Mouse (Mus musculus) cerebellum, adult 11 months (tissue): ENCODE results near the gene Sfxn1.

ENCODE experiments used
- DNase-seq: peaks from one replicate; pipeline ENCODE4 v3.0.0; 2022

Gene Sfxn1

GRCm38 (mm10) chr13:54077470-54078174 lies 6.0 kb downstream of the Sfxn1 start:
- DNase-seq = no peak

DNA sequence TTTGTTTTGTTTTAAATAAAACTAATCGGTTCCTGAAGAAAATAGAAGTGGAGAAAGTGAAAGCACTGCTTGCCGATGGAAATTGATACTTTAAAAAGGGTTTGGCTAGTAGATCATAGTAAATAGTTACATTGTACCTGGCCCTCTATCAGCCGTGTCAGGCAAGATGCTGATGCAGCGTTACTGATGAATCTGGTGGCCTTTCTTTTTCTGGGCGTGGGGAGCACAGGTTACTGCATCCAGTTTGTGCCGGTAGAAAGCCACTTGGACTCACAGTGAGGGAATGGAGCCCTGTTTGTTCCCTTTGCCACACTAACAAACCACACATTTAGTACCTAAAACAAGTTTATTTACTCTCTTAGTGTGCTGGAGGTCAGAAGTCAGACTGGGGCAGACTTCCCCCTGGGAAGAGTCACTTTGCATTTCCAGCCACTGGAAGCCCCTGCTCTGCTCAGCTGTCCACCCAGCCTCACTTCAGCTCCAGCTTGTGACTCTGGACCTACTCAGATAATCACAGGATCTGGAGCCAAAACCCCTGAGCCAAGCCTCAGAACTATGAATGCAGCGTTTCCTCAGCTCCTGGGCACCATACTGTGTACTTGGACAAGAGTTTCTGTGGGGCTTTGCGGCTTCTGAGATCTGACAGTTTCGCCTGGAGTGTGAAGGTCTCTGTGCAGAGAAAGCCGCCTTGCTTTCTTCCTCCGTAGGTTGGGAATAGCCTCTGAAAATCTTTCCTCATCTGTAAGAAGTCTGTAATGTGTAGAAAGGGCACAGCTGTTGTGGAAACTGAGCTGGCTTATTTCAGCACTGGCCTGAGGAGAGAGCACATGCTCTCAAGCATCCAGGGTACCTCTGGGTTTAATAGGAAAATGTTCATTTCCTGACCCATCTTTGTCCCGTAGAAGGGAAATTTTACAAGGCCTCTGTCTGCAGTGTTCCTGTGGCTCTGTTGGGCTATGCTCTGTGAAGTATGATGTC lies 8.4 kb downstream of the Sfxn1 start:
- DNase-seq = no peak

DNA sequence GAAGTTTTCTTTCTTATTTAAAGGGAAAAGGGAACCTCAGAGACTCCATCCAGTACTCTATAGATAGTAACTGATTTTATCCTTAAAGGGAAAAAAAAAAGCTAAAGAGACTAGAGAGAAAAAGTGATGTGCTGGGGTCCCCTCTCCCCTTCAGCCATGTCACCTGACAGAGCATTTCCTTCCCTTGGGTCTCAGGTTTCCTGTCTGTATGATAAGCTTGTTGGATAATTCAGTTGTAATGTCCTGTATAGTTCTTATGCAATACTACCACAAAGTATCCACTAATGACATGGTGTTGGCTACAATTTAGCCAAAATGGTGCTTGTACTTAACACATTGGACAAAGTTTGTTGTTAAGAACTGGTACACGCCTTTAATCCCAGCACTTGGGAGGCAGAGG lies 9.1 kb downstream of the Sfxn1 start:
- DNase-seq = no peak

GRCm38 (mm10) chr13:54082946-54083345 lies 11.3 kb downstream of the Sfxn1 start:
- DNase-seq = no peak

DNA sequence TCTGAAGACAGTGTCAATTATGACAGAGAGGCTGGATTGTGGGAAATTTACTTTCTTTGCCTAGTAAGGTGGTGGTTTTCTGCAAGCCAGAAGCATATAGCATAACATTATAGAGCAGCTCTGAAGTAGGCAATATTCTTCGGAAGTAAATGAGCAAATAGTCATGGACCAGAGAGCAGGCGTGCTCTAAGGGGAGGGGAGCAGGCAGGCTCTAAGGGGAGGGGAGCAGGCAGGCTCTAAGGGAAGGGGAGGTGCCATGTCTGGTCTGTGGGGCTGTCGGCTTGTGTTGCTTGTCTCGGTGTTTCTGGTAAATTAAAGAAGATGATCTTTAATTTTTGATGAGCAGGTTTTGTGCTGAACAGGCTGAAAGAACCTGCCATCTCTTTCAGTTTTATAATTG lies 12.5 kb downstream of the Sfxn1 start:
- DNase-seq = no peak

DNA sequence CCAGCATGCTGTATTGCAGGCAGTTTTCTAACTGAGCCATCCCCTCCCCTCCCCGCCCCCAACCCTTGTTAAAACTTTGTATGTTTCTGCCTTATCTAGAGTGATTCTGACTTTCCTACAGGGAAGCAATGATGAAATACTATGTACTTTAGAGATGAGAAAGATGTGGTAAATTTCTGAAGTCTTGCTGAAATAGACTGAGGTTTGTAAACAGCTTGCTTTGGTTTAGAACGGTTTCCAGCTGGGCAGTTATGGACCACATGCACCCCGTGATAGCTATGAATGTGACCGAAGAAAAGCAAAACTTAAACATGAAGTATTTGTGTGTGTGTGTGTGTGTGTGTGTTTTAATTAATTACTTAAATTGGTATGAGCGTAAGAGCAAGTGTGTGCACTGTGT lies 13.2 kb downstream of the Sfxn1 start:
- DNase-seq = no peak

- no peak for DNase-seq
Observed at GRCm38 (mm10) chr13:54085266-54085665, 13.6 kb downstream of the Sfxn1 start.

DNA sequence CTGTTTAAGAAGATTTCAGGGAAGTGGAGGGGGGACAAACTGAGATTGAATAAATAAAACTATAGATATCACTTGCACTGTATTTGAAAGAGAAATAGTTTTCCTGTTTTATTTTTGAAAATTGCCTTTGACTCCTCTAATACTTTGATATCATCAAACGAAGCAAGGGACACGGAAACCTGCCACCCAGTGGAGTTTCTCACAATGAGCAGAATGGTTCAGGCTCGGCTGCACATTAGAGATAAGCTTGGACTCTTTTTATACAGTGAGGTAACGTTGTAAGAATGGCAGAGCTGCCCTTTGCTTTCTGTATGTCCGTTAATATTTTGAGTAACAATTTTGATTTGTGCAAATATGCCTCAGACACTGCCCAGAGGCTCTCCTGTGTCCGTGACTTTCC lies 20.1 kb downstream of the Sfxn1 start:
- no peak for DNase-seq

- no peak for DNase-seq
Observed at GRCm38 (mm10) chr13:54094349-54094748, 22.7 kb downstream of the Sfxn1 start.

GRCm38 (mm10) chr13:54094963-54095362 lies 23.3 kb downstream of the Sfxn1 start:
- DNase-seq = no peak

DNA sequence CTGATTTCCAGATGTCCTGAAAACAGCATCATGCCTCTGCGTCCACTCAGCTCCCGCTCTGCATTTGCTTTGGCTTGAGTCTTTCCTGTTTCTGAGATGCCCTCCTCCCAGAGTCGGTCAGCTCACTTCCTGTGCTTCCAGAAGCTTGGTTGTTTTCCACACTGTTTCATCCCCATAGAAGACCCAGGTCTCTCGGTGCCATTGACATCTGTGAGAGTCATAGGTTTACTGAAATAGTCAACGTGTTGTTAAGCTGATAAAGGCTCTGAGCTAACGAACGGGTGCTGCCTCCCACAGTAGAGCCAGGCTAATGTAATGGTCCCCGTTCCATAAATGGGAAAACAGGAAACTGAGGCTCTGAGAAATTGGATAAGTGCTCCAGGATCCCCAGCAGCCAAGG lies 24.1 kb downstream of the Sfxn1 start:
- DNase-seq = no peak

DNA sequence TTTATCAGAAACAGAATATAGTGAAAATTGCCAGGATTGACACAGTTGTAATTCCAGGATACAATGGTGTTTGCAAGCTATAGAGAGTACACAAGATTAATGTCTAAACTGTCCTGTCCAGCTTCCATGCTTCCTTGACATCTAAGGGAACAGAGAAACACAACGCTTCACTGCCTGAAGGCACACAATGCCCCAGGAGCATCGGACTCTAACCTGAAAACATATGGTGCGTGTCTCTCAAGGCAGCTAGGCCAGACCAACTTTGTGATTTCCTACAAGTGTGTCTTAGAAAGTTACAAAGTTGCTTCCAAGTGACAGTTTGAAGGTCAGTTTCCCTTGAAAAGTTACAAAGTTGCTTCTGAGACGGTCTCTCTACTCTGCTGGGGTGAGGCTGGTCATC lies 25.6 kb downstream of the Sfxn1 start:
- DNase-seq = no peak

DNA sequence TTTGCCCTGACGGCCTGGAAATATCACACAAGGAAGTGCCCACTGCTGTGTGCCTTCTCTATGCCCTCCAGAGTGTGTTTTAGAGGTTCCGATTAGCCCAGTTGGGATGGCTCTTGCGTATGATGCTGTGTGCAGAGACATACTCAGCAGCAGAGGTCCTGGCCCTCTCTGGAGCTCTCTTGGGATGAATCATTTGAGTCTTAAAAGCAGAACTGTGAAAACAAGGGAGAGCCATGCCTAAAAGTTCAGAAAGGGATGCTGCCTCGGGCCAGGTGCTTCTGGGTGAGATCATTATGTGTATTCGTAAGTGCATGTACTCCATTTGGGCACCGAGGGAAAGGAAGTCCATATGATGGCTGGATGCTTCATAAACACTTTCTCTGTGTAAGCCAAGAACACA lies 26.1 kb downstream of the Sfxn1 start:
- no peak for DNase-seq

DNA sequence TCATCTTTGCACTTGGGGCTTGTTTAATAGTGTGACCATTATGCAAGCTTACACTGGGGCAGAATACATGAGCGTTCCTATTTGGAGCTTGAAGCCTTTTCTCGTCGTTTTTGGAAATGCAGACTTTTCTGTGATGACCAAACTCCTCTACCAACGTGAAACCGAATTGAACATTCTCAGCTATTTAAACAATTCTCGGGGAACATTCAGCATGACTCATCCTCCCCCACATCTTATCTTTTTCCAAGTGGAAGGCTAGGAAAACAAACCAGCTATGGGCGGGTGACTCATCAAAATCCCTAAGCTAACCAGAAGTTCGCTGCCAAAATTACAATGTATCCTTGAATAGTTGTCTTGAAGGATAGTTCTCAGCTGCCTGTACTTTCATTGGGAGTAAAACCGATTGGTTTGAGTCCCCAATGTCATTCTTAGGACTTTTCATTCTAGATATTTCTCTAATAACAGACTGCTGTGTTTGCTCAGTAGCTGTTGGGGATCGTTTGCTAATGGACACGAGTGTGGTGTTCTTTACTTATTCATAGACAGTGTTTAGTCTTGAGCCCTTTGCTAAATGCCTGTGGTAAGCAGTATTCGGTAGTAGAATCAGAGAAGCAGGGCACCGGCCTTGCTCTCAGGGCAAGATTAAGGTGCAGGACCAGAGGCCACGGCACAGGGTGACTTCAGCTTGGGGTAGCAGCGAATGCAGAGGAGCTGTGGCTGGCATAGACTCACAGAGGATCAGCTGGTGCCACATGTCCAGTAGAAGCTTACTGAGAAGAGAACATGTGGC lies 29.6 kb downstream of the Sfxn1 start:
- DNase-seq = no peak

DNA sequence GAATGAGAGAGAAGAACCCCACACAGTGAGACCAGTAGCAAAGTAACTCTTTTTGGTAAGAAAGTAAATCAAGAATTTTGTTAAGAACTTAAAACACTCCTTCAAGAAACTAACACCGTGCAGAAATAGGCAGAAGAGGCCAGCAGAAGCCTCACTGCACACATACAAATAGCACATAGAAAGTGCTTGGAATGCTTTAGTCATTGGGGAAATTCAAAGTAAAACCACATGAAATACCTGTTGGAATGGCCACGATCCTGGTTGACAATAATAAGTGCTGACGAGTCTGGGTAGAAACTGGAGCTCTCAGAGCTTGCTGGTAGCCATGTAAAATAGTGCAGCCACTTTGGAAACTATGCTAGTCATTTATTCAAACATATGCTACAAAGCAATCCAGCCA lies 30.4 kb downstream of the Sfxn1 start:
- DNase-seq = no peak

- DNase-seq = no peak
Observed at GRCm38 (mm10) chr13:54103271-54103670, 31.6 kb downstream of the Sfxn1 start.

DNA sequence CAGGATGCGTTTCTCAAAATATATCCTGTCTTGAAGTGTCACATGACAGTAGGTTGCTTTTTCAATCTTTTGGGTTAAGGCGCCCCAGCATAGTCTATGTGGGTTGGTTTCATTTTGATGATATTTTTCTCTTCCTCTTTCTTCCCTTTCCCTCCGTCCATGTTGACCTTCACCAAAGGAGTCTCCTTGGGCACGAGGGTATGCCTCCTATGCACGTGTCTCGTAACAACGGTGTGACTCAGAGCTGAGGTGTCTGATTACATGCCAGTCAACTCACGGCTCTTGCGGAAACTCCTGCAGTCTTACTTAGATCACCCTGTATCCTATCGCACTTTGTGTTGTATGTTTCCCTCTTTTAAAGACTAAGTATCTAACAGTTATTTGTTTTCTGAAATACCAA lies 32.2 kb downstream of the Sfxn1 start:
- DNase-seq = no peak

GRCm38 (mm10) chr13:54113819-54114550 lies 42.3 kb downstream of the Sfxn1 start:
- peak; percentile 61 for DNase-seq

DNA sequence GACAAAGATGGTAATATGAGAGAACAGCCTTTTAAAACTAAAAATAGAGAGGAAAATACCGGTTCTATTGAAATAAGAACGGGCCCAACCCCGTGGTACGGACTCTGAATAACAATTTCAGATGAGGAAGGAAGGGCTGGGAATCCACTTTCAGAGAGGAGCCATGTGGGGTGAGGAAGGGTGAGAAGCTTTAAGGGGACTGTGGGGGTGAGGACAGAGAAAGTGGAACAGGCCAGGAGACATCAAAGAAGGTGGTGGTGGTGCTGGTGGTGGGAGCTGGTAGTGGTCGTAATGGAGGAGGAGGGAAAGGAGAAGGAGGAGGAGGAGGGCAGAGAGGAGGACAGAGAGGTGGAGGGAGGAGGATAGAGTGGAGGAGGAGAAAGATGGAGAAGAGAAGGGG lies 43.3 kb downstream of the Sfxn1 start:
- no peak for DNase-seq

- no peak for DNase-seq
Observed at GRCm38 (mm10) chr13:54115779-54116178, 44.1 kb downstream of the Sfxn1 start.

GRCm38 (mm10) chr13:54118355-54118754 lies 46.7 kb downstream of the Sfxn1 start:
- DNase-seq = no peak

GRCm38 (mm10) chr13:54137756-54138410 lies 66.2 kb downstream of the Sfxn1 start:
- DNase-seq = no peak
